Mouse (Mus musculus) lung, embryonic 16.5 days (tissue): ENCODE results near the gene Kbtbd6. TPM values are rescaled to one million over a fixed set of nuclear protein-coding genes. Genes with fewer than 3 reads are reported as not detected.
A peak's percentile ranks its signal among the peaks of the same experiment; 100 is the strongest.

Source experiments
- ATAC-seq: fragments of 200-750 bp; cut with Nextera tagmentation; 2 replicates; pipeline ENCODE4 v1.8.0; 2017; ENCODE audit warnings: low read depth, mild to moderate bottlenecking, moderate library complexity
- H3K27ac ChIP-seq: fragments of 300-500 bp; sonication (generic); 2 replicates; pipeline ENCODE4 v1.5.1; 2014; ENCODE audit warnings: mild to moderate bottlenecking, control low read depth, low read length
- H3K27me3 ChIP-seq: fragments of 300-500 bp; sonication (generic); 2 replicates; pipeline ENCODE4 v1.6.1; 2014; ENCODE audit warnings: low read depth, low read length, mixed read lengths; ENCODE audit not compliant: control insufficient read depth, insufficient read depth
- H3K36me3 ChIP-seq: fragments of 300-500 bp; sonication (generic); 2 replicates; pipeline ENCODE4 v1.6.1; 2014; ENCODE audit warnings: low read length; ENCODE audit not compliant: control insufficient read depth, insufficient read depth
- H3K4me1 ChIP-seq: fragments of 300-500 bp; sonication (generic); replicated peaks from 2 replicates; pipeline ENCODE4 v1.6.1; 2014; ENCODE audit warnings: low read length, mixed read lengths; ENCODE audit not compliant: control insufficient read depth, insufficient read depth
- H3K4me2 ChIP-seq: fragments of 300-500 bp; sonication (generic); 2 replicates; pipeline ENCODE4 v1.6.1; 2014; ENCODE audit warnings: low read depth, low read length, control low read depth
- H3K4me3 ChIP-seq: fragments of 300-500 bp; sonication (generic); 2 replicates; pipeline ENCODE4 v1.5.1; 2014; ENCODE audit warnings: mild to moderate bottlenecking, low read length, control low read depth
- H3K9ac ChIP-seq: fragments of 300-500 bp; sonication (generic); 2 replicates; pipeline ENCODE4 v1.6.1; 2014; ENCODE audit warnings: low read length, control low read depth
- H3K9me3 ChIP-seq: fragments of 300-500 bp; sonication (generic); 2 replicates; pipeline ENCODE4 v1.6.1; 2016; ENCODE audit warnings: low read length; ENCODE audit not compliant: control insufficient read depth
- WGBS: fragments of 180-500 bp; shearing (Covaris S2); extraction: QIAGEN DNeasy Blood & Tissue Kit; methylation state at CpG from one replicate; pipeline ENCODE4 v1.1.7; 2014; 5-methylcytosine and 5-hydroxymethylcytosine counted together
- polyA plus RNA-seq: library from polyadenylated mRNA; unstranded; fragments of >200 nt; fragmentation: Nextera tagmentation; extraction: Ambion mirVana; gene quantifications from 2 replicates; pipeline ENCODE4 v1.2.1, GENCODE M21; 2015

Kbtbd6 gene
- polyA plus RNA-seq, 1 experiment from 2014 or later = 3.8 TPM

DNA sequence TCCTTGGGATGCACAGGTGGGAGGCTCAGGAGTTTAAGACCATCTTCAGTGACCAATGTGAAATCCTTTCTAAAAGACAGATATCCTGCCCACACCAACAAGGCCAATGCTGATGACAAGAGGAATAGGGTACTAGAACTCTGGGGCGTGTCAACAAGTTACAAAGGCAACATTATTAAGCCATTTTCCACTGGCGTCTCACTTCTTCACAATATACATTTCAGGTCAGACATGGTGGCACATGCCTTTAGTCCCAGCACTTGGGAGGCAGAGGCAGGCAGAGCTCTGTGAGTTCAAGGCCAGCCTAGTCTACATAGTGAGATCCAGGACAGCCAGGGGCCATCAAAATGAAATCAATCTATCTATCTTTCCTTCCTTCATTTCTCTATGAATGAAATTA lies 21.7 kb downstream of the Kbtbd6 start:
- Histone ChIP-seq H3K9me3 (no peaks in the 10 kb centered on the region), H3K4me3 (no peak overlapping the region), H3K4me2 (no peak overlapping the region), H3K9ac (no peak overlapping the region), H3K27me3 (no peaks in the 10 kb centered on the region), H3K27ac (no peak overlapping the region), H3K4me1 (no peaks in the 10 kb centered on the region), H3K36me3 (peaks cover 46% of the 10 kb centered on the region)
- ATAC-seq = no peak
- WGBS = 82% methylated on average over 2 of the region's 2 CpGs

DNA sequence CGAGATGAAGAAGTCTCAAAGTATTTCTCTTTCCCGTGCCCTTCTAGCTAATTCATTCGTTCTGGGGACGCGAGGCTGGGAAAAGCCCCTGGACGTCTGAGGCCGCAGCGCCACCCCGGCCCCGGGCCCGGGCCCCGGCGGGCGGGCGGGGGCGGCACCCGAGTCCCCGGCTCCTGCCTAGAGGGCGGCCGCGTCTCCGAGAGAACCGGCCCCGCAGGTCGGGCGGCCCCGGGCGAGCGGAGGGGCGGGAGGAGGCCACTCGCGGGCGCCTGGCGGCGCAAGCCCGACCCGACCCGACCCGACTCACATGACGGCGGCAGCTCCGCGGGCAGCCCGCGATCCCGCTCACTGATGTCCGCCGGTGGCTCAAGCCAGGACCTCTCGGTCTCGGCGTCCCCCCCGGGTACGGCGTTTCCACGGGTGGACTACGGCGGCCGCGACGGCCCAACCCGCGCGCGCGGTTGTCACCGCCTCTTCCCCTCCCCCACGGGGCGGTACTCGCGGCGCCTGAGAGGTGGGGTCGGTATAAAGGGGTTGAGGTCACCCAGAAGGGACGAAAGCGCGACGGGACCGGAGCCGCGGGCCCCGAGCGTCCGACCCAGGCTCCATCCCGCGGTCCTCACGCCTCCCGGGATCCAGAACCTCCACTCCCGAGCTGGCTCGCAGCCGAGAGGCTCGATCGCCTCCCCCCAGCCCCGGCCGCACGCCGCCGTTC lies 29.1 kb downstream of the Kbtbd6 start, which contains the start of gene Elf1:
TSS of gene Elf1 (plus strand) at position 571 of the 715 bp plus-strand sequence.
- under 1% methylated on average over 75 of the region's 96 CpGs for WGBS
- ATAC-seq = peak; percentile 88

DNA sequence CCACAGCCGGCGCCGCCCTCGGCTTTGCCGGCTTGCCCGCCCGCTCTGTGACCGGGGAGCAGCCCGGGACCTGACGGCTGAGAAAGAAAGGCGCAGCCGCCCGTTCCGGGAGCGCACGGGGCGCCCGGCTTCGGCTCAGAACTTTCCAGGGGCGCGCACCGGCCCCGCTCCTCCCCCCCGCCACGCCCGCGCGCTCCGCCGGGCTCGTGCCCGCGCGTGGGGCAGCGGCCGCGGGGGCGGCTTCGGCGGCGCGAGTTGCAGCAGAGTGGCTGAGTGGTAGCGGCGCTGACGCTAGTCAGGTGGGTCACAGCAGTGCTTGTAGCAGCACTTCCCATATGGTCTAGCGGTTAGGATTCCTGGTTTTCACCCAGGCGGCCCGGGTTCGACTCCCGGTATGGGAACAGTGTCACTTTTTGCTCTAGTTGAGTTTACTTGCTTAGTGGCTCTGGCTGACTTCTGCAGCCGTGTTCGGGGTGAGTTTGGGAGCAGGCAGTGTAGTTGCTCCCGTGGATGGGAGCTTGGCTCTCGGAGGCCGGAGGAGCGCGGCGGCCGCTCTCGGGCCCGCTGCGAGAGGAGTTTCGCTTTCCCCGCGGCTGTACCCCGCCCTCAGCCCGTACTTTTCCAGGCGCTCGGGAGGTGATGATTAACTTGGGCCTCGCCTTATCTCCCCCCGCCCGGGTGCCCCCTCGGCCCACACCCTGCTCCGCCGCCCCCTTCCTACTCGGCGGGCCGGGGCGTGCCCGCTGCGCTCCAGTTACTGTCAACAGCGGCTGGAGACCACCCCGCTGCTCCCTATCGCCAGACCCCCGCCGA lies 29.9 kb downstream of the Kbtbd6 start, which contains the start of gene Wbp4:
TSS of gene Wbp4 (minus strand) at position 182 of the 813 bp plus-strand sequence.
- Histone ChIP-seq H3K4me1 (peaks cover 43% of the 10 kb centered on the region), H3K4me3 (peak within 1 kb of the TSS; percentile 96), H3K4me2 (peak within 1 kb of the TSS; percentile 86), H3K36me3 (peaks cover 8% of the 10 kb centered on the region), H3K9ac (peak within 1 kb of the TSS; percentile 100), H3K27ac (peak within 1 kb of the TSS; percentile 100), H3K9me3 (no peaks in the 10 kb centered on the region), H3K27me3 (no peaks in the 10 kb centered on the region)
- peak; percentile 87 for ATAC-seq
- WGBS = under 1% methylated on average over 72 of the region's 86 CpGs

More for the DNA sequence above, 29.1 kb downstream of the Kbtbd6 start, which contains the start of gene Elf1:
- Histone ChIP-seq H3K4me3 (peak within 1 kb of the TSS; percentile 96), H3K27ac (peak within 1 kb of the TSS; percentile 100), H3K36me3 (peaks cover 11% of the 10 kb centered on the region), H3K9me3 (no peaks in the 10 kb centered on the region), H3K27me3 (no peaks in the 10 kb centered on the region), H3K4me2 (peak within 1 kb of the TSS; percentile 86), H3K4me1 (peaks cover 38% of the 10 kb centered on the region), H3K9ac (peak within 1 kb of the TSS; percentile 100)

DNA sequence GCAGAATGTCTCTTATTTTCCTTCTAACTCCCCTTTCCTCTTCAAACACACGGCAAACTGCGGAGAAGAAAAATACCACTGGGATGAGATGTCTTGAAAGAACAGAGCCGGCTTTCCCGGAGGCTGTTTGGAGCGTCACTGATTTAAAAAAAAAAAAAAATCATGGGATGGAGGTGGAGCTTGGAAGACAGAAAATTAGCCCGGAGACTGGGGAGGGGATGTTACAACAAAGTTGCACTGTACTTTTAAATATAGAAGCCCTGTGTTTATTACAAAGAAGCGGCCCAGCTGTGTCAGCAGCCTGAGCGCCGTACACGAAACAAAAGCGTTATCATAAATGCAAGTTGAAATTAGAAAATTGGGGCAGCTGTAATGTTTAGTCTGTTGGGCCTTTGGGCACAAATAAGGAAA lies 30.6 kb downstream of the Kbtbd6 start:
- no peak for ATAC-seq
- Histone ChIP-seq H3K9ac (peak overlapping the region; percentile 100), H3K4me3 (peak overlapping the region; percentile 96), H3K27me3 (no peaks in the 10 kb centered on the region), H3K36me3 (peaks cover 4% of the 10 kb centered on the region; the same call in 1 of the 2 replicates), H3K27ac (peak overlapping the region; percentile 100), H3K4me2 (peak overlapping the region; percentile 86), H3K4me1 (peaks cover 50% of the 10 kb centered on the region), H3K9me3 (no peaks in the 10 kb centered on the region)
- under 1% methylated on average over 11 of the region's 11 CpGs for WGBS

DNA sequence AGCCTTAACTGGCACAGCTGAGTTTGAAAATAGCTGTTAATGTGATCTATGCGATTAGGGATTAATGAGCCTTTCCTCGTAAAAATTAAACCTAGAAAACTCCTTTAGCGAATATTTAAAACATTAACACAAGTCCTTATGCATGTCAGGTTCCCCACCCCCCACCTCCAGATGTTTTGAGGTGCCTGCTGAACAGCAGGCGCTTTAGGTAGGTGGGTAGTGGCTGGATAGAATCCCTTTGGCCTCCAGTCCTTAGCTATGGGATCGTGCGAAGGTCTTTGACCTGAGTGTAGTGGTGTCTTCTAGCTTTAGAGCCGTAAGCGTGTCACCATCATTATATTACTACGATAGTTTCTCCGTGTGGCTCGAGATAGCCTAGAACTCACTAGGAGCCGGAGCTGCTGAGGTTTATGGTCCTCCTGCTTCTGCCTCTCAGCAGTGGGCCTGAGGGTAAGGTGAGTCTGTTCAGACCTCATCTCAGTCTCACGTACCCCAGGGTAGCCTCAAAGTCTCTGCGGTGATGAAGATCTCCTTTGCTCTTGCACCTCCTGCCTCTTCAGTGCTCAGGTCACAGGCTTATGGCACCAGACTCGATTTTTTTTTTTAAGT lies 31.2 kb downstream of the Kbtbd6 start:
- Histone ChIP-seq H3K9ac (peak overlapping the region; percentile 100), H3K27ac (peak overlapping the region; percentile 100), H3K4me2 (peak overlapping the region; percentile 86), H3K4me3 (peak overlapping the region; percentile 96), H3K27me3 (no peaks in the 10 kb centered on the region), H3K36me3 (peaks cover 4% of the 10 kb centered on the region; the same call in 1 of the 2 replicates), H3K4me1 (peaks cover 55% of the 10 kb centered on the region), H3K9me3 (no peaks in the 10 kb centered on the region)
- no peak for ATAC-seq
- WGBS = 11% methylated on average over 15 of the region's 15 CpGs

DNA sequence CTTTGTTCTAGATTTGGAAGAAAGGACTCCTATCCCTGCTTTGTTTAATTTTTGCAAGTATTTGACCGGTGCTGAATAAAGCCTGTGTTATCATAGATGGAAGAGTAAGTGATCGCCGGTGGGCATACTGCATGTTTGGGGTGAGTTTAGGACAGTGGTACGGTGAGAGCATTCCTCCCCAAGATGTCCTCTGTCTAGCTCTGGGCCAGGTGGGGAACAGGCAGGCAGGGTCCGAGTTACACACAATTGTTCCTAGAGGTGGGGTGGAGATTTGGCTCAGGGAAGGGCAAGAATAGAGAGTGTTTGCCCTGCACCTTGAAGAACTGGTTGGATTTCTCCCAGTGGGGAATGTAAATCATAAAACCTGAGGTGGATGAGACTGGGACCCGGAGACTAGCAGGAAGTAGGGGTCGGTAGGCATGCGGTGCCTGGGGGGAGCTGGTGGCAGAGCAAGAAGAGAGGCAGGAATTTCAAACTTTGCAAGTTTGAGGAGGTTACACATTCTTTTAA lies 32.0 kb downstream of the Kbtbd6 start:
- Histone ChIP-seq H3K9ac (peak overlapping the region; percentile 100), H3K36me3 (no peaks in the 10 kb centered on the region), H3K27me3 (no peaks in the 10 kb centered on the region), H3K4me3 (peak overlapping the region; percentile 96), H3K27ac (peak overlapping the region; percentile 100), H3K4me1 (peaks cover 59% of the 10 kb centered on the region), H3K4me2 (peak overlapping the region; percentile 86), H3K9me3 (no peaks in the 10 kb centered on the region)
- 52% methylated on average over 8 of the region's 8 CpGs for WGBS
- peak; percentile 6; the same call in 1 of the 2 replicates for ATAC-seq

DNA sequence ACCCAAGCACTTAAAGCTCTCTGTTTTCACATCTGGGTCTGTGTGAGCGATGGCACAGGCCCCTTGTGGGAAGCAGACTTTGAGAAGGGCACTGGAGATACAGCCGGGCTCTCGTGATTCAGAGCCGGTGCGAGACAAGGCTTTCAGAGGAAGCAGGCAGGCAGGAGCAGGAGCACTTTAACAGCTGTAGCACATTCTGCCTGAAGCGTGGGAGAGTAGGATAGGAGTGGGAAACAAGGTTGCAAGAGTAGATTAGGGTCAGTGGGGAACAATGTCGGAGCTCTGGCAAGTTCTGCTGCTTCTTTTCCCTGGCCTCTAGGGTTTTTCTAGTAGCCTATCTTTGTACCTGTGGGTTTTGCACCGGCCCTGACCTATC lies 35.0 kb downstream of the Kbtbd6 start:
- Histone ChIP-seq H3K9ac (peak overlapping the region; percentile 63), H3K4me3 (peak overlapping the region; percentile 44), H3K4me2 (peak overlapping the region; percentile 64), H3K27me3 (no peaks in the 10 kb centered on the region), H3K36me3 (0 out of 2 replicates have a peak, but pooled peaks cover 2% of the 10 kb centered on the region), H3K4me1 (peaks cover 55% of the 10 kb centered on the region), H3K9me3 (no peaks in the 10 kb centered on the region), H3K27ac (peak overlapping the region; percentile 86)
- no peak for ATAC-seq
- WGBS = 19% methylated on average over 8 of the region's 8 CpGs

DNA sequence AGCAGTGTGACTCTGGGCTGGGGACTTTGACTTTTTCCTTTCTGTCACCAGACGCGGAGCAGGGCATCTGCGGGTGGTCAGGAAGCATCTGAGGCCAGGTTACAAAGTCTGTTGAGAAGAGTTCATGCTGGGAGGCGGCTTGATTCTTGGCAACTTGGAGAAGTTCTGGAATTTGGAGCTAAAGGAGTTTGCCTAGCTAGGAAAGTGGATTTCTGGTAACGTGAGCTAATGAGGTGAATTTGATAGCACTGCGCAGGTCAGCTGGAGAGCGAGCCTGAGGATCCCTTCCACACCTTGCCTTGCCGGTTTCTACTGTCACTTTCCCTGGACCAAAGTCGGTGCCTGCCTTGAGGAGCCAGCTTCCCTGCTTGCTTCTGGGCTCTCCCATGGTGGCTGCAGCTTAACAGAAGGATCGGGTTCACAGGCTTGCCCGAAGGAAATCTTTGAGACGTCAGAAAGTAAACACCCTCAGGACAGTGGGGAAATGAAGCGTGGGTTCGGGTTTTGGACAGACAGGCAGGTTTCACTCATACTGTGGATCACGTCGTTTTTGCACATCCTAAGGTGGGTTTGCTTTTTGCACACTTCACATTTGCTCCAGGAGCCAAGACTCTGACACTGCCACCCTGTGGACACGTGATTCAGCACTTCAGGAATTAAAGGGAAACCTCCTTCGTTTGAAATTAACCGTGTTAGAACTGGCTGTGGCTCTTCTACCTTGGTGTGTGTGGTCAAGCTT lies 35.5 kb downstream of the Kbtbd6 start:
- Histone ChIP-seq H3K27ac (peak overlapping the region; percentile 86), H3K4me2 (peak overlapping the region; percentile 64), H3K4me1 (peaks cover 55% of the 10 kb centered on the region), H3K9ac (peak overlapping the region; percentile 63), H3K36me3 (peaks cover 5% of the 10 kb centered on the region; the same call in 1 of the 2 replicates), H3K4me3 (peak overlapping the region; percentile 44), H3K9me3 (no peaks in the 10 kb centered on the region), H3K27me3 (no peaks in the 10 kb centered on the region)
- WGBS = 6% methylated on average over 19 of the region's 19 CpGs
- ATAC-seq = peak; percentile 8; the same call in 1 of the 2 replicates
